Mouse (Mus musculus): ENCODE results near the gene Ccp110. TPM values are rescaled to one million over a fixed set of nuclear protein-coding genes. Genes with fewer than 3 reads are reported as not detected.

The Ccp110 gene
- total and polyA plus RNA-seq, 3 experiments = 10.4 to 12.3 TPM; not detected in 1

DNA sequence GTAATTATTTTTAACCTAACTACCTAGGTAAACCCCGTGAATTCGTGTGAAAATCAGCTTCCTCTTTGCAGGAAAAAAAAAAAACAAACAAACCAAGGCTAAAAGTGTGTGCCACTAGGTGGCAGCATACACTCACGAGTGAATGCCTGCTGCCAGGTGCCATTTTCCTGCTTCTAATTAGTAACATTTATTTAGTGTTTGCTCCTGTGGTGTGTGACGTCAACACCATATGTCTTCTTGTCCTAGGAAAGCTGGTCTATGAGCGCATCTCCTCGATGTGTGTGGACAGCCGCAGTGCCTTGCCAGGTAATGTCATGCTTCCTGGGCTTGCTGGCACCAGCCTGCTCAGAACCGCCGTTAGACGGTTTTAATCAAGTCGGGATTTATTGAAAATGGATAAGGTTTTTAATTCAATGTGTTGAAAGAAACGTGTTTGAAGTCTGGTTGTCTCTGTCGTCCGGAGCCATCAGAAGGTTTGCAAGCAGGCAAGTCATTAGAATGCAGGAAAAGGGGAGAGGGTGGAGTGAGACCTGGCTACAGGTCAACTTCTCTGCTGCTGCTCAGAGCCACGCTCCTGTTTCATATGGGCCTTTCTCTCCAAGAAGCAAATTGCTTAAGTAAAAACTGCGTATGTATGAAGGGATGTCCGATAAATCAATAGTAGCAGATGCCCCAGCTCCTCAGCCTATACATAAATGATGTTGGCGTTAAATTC lies 53.9 kb downstream of the Ccp110 start:
- Histone ChIP-seq H3K27ac (ENCODE audit: control insufficient read depth, low read depth, low read length) (no peak overlapping the region), H3K4me3 (ENCODE audit: control insufficient read depth in 1 of 2, insufficient read depth in 1 of 2, low read depth in 2 of 2, low read length in 2 of 2) (no peak overlapping the region), H3K4me1 (ENCODE audit: control insufficient read depth in 1 of 2, insufficient read depth in 2 of 2, low read length in 2 of 2) (no peaks in the 10 kb centered on the region), H3K79me2 (ENCODE audit: control insufficient read depth, insufficient read depth, low read length, poor library complexity) (no peaks in the 10 kb centered on the region), H3K9me3 (replicated peaks; ENCODE audit: insufficient read depth, low read length) (no peaks in the 10 kb centered on the region), H3K36me3 (ENCODE audit: control insufficient read depth in 1 of 2, insufficient read depth in 2 of 2, low read length in 2 of 2) (no peaks in the 10 kb centered on the region; a peak in 2 of 4 replicates), H3K9ac (ENCODE audit: control insufficient read depth, low read depth, low read length, poor library complexity, severe bottlenecking) (no peak overlapping the region), H3K27me3 (ENCODE audit: control insufficient read depth in 1 of 2, insufficient read depth in 2 of 2, low read length in 2 of 2) (no peaks in the 10 kb centered on the region)
- peak; percentile 82 for DNase-seq (ENCODE audit: low read depth, low spot score)
- TF ChIP-seq USF2 (IDR thresholded peaks at IDR 0.05; ENCODE audit: borderline replicate concordance in 1 of 2, insufficient read depth in 1 of 2, low read depth in 1 of 2, low read length in 2 of 2) (no peak), BHLHE40 (IDR thresholded peaks at IDR 0.05; ENCODE audit: borderline replicate concordance, low read depth, low read length) (no peak), SIN3A (IDR thresholded peaks at IDR 0.05; ENCODE audit: low read length) (0 out of 2 replicates have a peak, but pooled peaks have one; percentile 25), ETS1 (IDR thresholded peaks at IDR 0.05; ENCODE audit: low read depth, low read length) (no peak), GATA1 (IDR thresholded peaks at IDR 0.05; ENCODE audit: low read depth, low read length) (no peak), MXI1 (IDR thresholded peaks at IDR 0.05; ENCODE audit: low read depth, low read length) (no peak), NRF1 (IDR thresholded peaks at IDR 0.05; ENCODE audit: insufficient read depth, low read depth, low read length, poor library complexity, severe bottlenecking) (no peak), MEF2A (IDR thresholded peaks at IDR 0.05; ENCODE audit: extremely low read depth, insufficient replicate concordance, low read depth, low read length, poor library complexity, severe bottlenecking) (no peak), NELFE (IDR thresholded peaks at IDR 0.05; ENCODE audit: low read depth, low read length) (no peak), TAL1 (IDR thresholded peaks at IDR 0.05; ENCODE audit: low read length) (no peak), POLR2A (IDR thresholded peaks at IDR 0.05; ENCODE audit: control insufficient read depth in 1 of 2, insufficient read depth in 1 of 2, low read depth in 1 of 2, low read length in 2 of 2, poor library complexity in 1 of 2) (no peak), ZC3H11A (IDR thresholded peaks at IDR 0.05; ENCODE audit: low read depth, low read length) (peak; percentile 63), ZMIZ1 (IDR thresholded peaks at IDR 0.05; ENCODE audit: low read depth, low read length) (no peak), POLR2AphosphoS2 (IDR thresholded peaks at IDR 0.05; ENCODE audit: low read length) (no peak), TBP (IDR thresholded peaks at IDR 0.05; ENCODE audit: low read depth, low read length) (no peak), EP300 (IDR thresholded peaks at IDR 0.05; ENCODE audit: low read depth in 1 of 2, low read length in 2 of 2) (no peak), ZNF384 (IDR thresholded peaks at IDR 0.05; ENCODE audit: low read depth, low read length) (peak; percentile 97), TCF12 (IDR thresholded peaks at IDR 0.05; ENCODE audit: low read depth, low read length) (no peak), ELF1 (IDR thresholded peaks at IDR 0.05; ENCODE audit: low read depth, low read length) (no peak), MAZ (IDR thresholded peaks at IDR 0.05; ENCODE audit: low read depth, low read length) (no peak), GABPA (IDR thresholded peaks at IDR 0.05; ENCODE audit: low read depth, low read length) (no peak), POLR2AphosphoS5 (IDR thresholded peaks at IDR 0.05; ENCODE audit: borderline replicate concordance, low read depth, low read length) (no peak), E2F4 (IDR thresholded peaks at IDR 0.05; ENCODE audit: borderline replicate concordance, low read depth, low read length) (no peak), CTCF (IDR thresholded peaks at IDR 0.05 in 2 of 3, conservative IDR thresholded peaks at IDR 0.05 in 1 of 3; ENCODE audit: control insufficient read depth in 1 of 3, insufficient read depth in 1 of 3, low read depth in 2 of 3, low read length in 3 of 3, poor library complexity in 1 of 3, severe bottlenecking in 1 of 3) (peak; percentile 43 to 63 (median 61)), USF1 (IDR thresholded peaks at IDR 0.05; ENCODE audit: low read depth, low read length) (no peak), RAD21 (IDR thresholded peaks at IDR 0.05; ENCODE audit: low read depth, low read length) (peak; percentile 72), UBTF (IDR thresholded peaks at IDR 0.05; ENCODE audit: borderline replicate concordance, insufficient read depth, low read depth, low read length) (no peak), KAT2A (conservative IDR thresholded peaks at IDR 0.05; ENCODE audit: low read depth, low read length) (no peak), HCFC1 (IDR thresholded peaks at IDR 0.05; ENCODE audit: low read depth, low read length) (no peak), JUND (IDR thresholded peaks at IDR 0.05; ENCODE audit: low read depth, low read length) (no peak), MAFK (IDR thresholded peaks at IDR 0.05; ENCODE audit: borderline replicate concordance, low read depth, low read length) (no peak), MYB (IDR thresholded peaks at IDR 0.05; ENCODE audit: low read depth, low read length) (no peak), CHD1 (IDR thresholded peaks at IDR 0.05; ENCODE audit: low read depth, low read length) (no peak), RCOR1 (IDR thresholded peaks at IDR 0.05; ENCODE audit: low read depth, low read length) (no peak), SMC3 (IDR thresholded peaks at IDR 0.05; ENCODE audit: low read depth, low read length) (peak; percentile 65), ZKSCAN1 (IDR thresholded peaks at IDR 0.05; ENCODE audit: low read depth, low read length) (no peak; the same call in 1 of the 2 replicates)

Data from MEL (cell line).